Mouse (Mus musculus) hindbrain, embryonic 16.5 days (tissue): Measurements from ENCODE around the gene Sfpq. TPM values are rescaled to one million over a fixed set of nuclear protein-coding genes. Genes with fewer than 3 reads are reported as not detected.
A peak's percentile ranks its signal among the peaks of the same experiment; 100 is the strongest.
"Not testable (repeated sequence)": the region's sequence is repeated elsewhere in the genome, so short reads cannot be mapped to it uniquely, and the experiment has no call there.

Experiments
- ATAC-seq: fragments of 200-750 bp; cut with Nextera tagmentation; 2 replicates; pipeline ENCODE4 v1.8.0; 2017; ENCODE audit warnings: moderate TSS enrichment, moderate library complexity
- H3K27ac ChIP-seq: fragments of 300-500 bp; sonication (generic); 2 replicates; pipeline ENCODE4 v1.5.1; 2014; ENCODE audit warnings: low read depth, mild to moderate bottlenecking, control low read depth, low read length, moderate library complexity
- H3K27me3 ChIP-seq: fragments of 300-500 bp; sonication (generic); replicated peaks from 2 replicates; pipeline ENCODE4 v1.6.1; 2014; ENCODE audit warnings: low read length; ENCODE audit not compliant: control insufficient read depth, insufficient read depth
- H3K36me3 ChIP-seq: fragments of 300-500 bp; sonication (generic); 2 replicates; pipeline ENCODE4 v1.6.1; 2014; ENCODE audit warnings: mild to moderate bottlenecking, low read length, moderate library complexity, mixed read lengths; ENCODE audit not compliant: control insufficient read depth, insufficient read depth
- H3K4me1 ChIP-seq: fragments of 300-500 bp; sonication (generic); 2 replicates; pipeline ENCODE4 v1.6.1; 2014; ENCODE audit warnings: low read depth, low read length; ENCODE audit not compliant: control insufficient read depth, insufficient read depth
- H3K4me2 ChIP-seq: fragments of 300-500 bp; sonication (generic); 2 replicates; pipeline ENCODE4 v1.6.1; 2014; ENCODE audit warnings: mild to moderate bottlenecking, low read length, control low read depth, moderate library complexity
- H3K4me3 ChIP-seq: fragments of 300-500 bp; sonication (generic); 2 replicates; pipeline ENCODE4 v1.5.1; 2014; ENCODE audit warnings: mild to moderate bottlenecking, low read length, control low read depth, moderate library complexity
- H3K9ac ChIP-seq: fragments of 300-500 bp; sonication (generic); 2 replicates; pipeline ENCODE4 v1.6.1; 2014; ENCODE audit warnings: low read depth, mild to moderate bottlenecking, control low read depth, low read length, moderate library complexity
- H3K9me3 ChIP-seq: fragments of 300-500 bp; sonication (generic); 2 replicates; pipeline ENCODE4 v1.6.1; 2014; ENCODE audit warnings: mild to moderate bottlenecking, low read length, moderate library complexity; ENCODE audit not compliant: control insufficient read depth
- whole genome bisulfite sequencing: fragments of 180-500 bp; shearing (Covaris S2); extraction: QIAGEN DNeasy Blood & Tissue Kit; methylation state at CpG from one replicate; pipeline ENCODE4 v1.1.7; 2014; 5-methylcytosine and 5-hydroxymethylcytosine counted together
- polyA plus RNA-seq: library from polyadenylated mRNA; unstranded; fragments of >200 nt; fragmentation: Nextera tagmentation; extraction: Ambion mirVana; gene quantifications from 2 replicates; pipeline ENCODE4 v1.2.1, GENCODE M21; 2015

Sfpq gene
- polyA plus RNA-seq: 46.2 and 50.7 TPM in 2 replicates

DNA sequence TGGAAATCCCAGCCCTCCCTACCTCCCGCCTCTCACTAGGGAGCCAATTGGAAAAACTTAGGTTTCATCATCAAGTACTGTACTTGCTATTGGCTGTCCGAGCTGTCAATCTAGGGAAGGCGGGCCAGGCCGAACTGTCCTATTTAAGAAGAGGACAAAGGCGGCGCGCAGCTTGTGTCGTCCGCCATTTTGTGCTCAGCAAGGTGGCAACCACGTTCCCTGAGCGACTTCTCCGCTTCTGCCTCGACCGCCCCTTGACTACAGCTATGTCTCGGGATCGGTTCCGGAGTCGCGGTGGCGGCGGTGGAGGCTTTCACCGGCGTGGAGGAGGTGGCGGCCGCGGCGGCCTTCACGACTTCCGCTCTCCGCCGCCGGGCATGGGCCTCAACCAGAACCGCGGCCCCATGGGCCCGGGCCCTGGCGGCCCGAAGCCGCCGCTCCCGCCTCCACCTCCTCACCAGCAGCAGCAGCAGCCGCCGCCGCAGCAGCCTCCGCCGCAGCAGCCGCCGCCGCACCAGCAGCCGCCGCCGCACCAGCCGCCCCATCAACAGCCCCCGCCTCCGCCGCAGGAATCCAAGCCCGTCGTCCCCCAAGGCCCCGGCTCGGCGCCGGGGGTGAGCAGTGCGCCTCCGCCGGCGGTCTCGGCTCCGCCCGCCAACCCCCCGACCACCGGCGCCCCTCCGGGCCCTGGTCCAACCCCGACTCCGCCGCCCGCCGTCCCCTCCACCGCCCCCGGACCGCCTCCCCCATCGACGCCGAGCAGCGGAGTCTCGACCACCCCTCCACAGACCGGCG, at the start of gene Sfpq:
Gene Sfpq, plus strand, starts transcription at position 174 of the 795 bp plus-strand sequence.
- WGBS: under 1% methylated on average over 53 of the region's 87 CpGs

DNA sequence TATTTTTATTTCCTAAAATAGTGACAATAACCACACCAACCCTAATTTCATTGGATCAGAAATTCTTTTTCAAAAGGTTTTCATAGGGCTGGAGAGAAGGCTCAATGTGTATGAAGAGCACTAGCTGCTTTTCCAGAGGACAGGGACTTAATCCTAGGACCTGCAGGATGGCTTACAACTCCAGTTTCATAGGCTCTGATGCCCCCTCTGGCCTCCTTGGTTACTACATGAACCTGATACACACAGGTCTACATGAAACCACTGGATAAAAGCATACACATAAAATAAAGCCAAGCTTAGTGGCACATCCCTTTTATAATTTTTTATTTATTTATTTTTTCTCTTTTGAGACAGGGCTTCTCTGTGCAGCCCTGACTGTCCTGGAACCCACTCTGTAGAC, 43.7 kb upstream of the Sfpq start:
- Histone ChIP-seq H3K9ac (no peak overlapping the region), H3K36me3 (no peaks in the 10 kb centered on the region), H3K4me2 (no peak overlapping the region), H3K27me3 (no peaks in the 10 kb centered on the region), H3K27ac (no peak overlapping the region), H3K9me3 (no peaks in the 10 kb centered on the region), H3K4me3 (no peak overlapping the region), H3K4me1 (no peaks in the 10 kb centered on the region)
- no peak for ATAC-seq

More for the DNA sequence above, at the start of gene Sfpq:
- Histone ChIP-seq H3K27ac (peak within 1 kb of the TSS; percentile 97), H3K4me3 (peak within 1 kb of the TSS; percentile 99), H3K27me3 (no peaks in the 10 kb centered on the region), H3K9me3 (no peaks in the 10 kb centered on the region), H3K4me1 (peaks cover 28% of the 10 kb centered on the region), H3K36me3 (peaks cover 6% of the 10 kb centered on the region), H3K9ac (peak within 1 kb of the TSS; percentile 100), H3K4me2 (peak within 1 kb of the TSS; percentile 52)
- ATAC-seq: peak; percentile 97

- 88% methylated on average over 3 of the region's 3 CpGs for WGBS
- no peak overlapping the region for H3K9ac ChIP-seq
- no peak overlapping the region for H3K4me3 ChIP-seq
- no peak overlapping the region for H3K4me2 ChIP-seq
- H3K36me3 ChIP-seq: no peaks in the 10 kb centered on the region
- no peaks in the 10 kb centered on the region for H3K4me1 ChIP-seq
- H3K27ac ChIP-seq: no peak overlapping the region
- H3K27me3 ChIP-seq: no peaks in the 10 kb centered on the region
- H3K9me3 ChIP-seq: no peaks in the 10 kb centered on the region
- ATAC-seq: no peak
Measured at GRCm38 (mm10) chr4:126978706-126979105, 42.4 kb upstream of the Sfpq start.

DNA sequence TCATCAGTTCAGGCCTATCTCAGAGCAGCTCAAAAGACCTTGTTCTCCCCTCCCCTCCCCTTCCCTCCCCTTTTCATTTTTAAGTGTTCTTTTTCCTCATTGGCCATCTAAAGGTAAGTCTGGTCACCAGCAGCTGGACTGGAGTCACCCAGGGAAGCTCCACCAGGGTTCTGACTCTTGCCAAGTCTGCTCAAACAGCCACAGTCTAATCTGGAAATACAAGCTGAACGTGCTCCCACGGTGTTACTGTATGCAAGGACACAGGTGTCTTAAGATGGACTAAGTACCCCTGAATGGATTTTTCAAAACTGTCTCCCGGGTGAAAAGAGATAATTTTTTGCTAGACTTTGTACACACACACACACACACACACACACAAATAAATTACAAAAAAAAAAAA, 37.8 kb upstream of the Sfpq start:
- no peaks in the 10 kb centered on the region for H3K4me1 ChIP-seq
- no peak for ATAC-seq
- H3K4me3 ChIP-seq: no peak overlapping the region
- no peak overlapping the region for H3K9ac ChIP-seq
- no peaks in the 10 kb centered on the region for H3K36me3 ChIP-seq
- no peak overlapping the region for H3K4me2 ChIP-seq
- no peaks in the 10 kb centered on the region for H3K9me3 ChIP-seq
- 71% methylated on average over 3 of the region's 3 CpGs for WGBS
- no peak overlapping the region for H3K27ac ChIP-seq
- H3K27me3 ChIP-seq: no peaks in the 10 kb centered on the region

DNA sequence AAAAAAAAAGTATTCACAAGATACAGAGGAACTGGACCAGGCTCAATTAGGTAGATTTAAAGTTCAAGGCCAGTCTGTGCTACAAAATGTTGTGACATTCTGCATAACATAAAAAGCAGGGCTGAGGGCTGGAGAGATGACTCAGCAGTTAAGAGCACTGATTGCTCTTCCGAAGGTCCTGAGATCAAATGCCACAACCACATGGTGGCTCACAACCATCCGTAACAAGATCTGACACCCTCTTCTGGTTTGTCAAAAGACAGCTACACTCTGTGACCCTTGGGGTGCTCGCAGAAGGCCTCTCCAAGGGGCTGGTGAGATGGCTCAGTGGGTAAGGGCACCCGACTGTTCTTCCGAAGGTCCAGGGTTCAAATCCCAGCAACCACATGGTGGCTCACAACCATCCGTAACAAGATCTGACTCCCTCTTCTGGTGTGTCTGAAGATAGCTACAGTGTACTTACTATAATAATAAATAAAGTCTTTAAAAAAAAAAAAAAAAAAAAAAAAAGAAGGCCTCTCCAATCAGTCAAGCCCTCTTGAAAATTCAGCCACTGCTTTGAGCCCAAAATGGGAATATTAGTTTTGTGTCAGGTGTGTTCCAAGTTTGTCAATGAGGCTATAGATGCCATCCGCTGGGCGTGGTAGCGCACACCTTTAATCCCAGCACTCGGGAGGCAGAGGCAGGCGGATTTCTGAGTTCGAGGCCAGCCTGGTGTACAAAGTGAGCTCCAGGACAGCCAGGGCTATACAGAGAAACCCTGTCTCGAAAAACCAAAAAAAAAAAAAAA, 37.2 kb upstream of the Sfpq start:
- ATAC-seq, H3K4me1 ChIP-seq, H3K27me3 ChIP-seq, H3K4me2 ChIP-seq, H3K36me3 ChIP-seq, H3K9me3 ChIP-seq, H3K4me3 ChIP-seq, H3K27ac ChIP-seq, H3K9ac ChIP-seq: not testable (repeated sequence)
- 91% methylated on average over 11 of the region's 13 CpGs for WGBS

- no peak for ATAC-seq
- no peak overlapping the region for H3K4me2 ChIP-seq
- no peaks in the 10 kb centered on the region for H3K9me3 ChIP-seq
- H3K4me1 ChIP-seq: no peaks in the 10 kb centered on the region
- no peak overlapping the region for H3K9ac ChIP-seq
- 88% methylated on average over 5 of the region's 5 CpGs for WGBS
- H3K36me3 ChIP-seq: no peaks in the 10 kb centered on the region
- H3K27ac ChIP-seq: no peak overlapping the region
- no peak overlapping the region for H3K4me3 ChIP-seq
- H3K27me3 ChIP-seq: no peaks in the 10 kb centered on the region
Measured at GRCm38 (mm10) chr4:126986768-126987167, 34.4 kb upstream of the Sfpq start.

DNA sequence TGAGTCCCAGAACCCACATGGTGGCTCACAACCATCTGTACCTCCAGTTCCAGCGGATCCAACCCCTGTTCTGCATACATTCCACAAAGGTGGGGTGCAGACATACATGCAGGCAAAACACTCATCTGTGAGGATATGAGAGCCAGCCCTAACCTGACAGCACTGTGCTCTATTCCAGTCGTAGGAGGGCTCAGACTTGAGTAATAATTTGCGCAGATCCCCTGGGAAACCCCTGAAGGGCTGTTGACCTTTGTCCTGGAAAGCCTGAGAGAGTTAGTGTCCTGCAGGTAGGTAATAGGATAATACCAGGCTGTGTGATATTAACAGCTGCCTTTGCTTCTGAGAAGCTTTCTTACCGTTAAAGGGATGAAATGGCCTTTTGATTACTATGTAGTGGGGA, 32.6 kb upstream of the Sfpq start:
- WGBS: 80% methylated on average over 4 of the region's 4 CpGs
- ATAC-seq: no peak
- Histone ChIP-seq H3K9me3 (no peaks in the 10 kb centered on the region), H3K27ac (no peak overlapping the region), H3K27me3 (no peaks in the 10 kb centered on the region), H3K36me3 (no peaks in the 10 kb centered on the region), H3K4me1 (no peaks in the 10 kb centered on the region), H3K4me3 (no peak overlapping the region), H3K4me2 (no peak overlapping the region), H3K9ac (no peak overlapping the region)

DNA sequence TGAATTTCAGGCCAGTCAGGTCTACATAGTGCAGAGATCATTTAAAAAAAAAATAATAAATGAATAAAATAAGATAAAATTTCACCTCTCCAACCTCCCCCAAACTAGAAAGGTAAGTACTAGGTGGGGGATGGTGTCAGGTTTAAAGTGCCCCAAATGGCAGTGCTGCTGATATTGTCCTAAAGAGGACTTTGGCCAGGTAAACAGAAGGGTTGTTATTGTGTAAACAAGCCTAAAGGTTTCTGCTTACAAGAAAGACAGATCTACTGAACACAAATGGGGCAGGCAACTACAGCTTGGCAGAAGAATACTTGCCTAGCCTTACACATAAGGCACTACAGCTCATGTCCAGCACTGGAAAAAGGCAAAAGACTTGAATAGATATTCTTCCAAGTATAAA, 30.6 kb upstream of the Sfpq start:
- H3K9ac ChIP-seq: no peak overlapping the region
- no peak for ATAC-seq

DNA sequence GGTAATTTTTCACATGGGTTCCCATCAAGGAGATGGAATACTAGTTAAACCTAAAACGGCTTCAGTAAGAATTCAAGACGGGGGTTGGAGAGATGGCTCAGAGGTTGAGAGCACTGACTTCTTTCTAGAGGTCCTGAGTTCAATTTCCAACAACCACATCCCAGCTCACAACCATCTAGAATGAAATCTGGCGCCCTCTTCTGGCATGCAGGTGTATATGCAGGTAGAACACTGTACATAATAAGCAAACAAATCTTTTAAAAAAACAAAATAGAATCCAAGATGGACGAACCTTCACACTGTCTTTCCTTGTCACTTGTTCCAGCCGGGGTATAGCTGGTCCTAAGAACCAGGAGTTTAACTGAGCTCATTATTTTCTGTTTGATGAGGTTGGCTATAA, 28.8 kb upstream of the Sfpq start:
- Histone ChIP-seq H3K9ac (no peak overlapping the region), H3K4me2 (no peak overlapping the region), H3K9me3 (no peaks in the 10 kb centered on the region), H3K27ac (no peak overlapping the region), H3K27me3 (no peaks in the 10 kb centered on the region), H3K4me1 (no peaks in the 10 kb centered on the region), H3K36me3 (no peaks in the 10 kb centered on the region), H3K4me3 (no peak overlapping the region)
- no peak for ATAC-seq
- WGBS: 64% methylated on average over 5 of the region's 5 CpGs

More for the DNA sequence above, 30.6 kb upstream of the Sfpq start:
- no peak overlapping the region for H3K27ac ChIP-seq
- H3K27me3 ChIP-seq: no peaks in the 10 kb centered on the region
- H3K4me1 ChIP-seq: no peaks in the 10 kb centered on the region
- H3K4me2 ChIP-seq: no peak overlapping the region
- H3K36me3 ChIP-seq: no peaks in the 10 kb centered on the region
- H3K4me3 ChIP-seq: no peak overlapping the region
- no peaks in the 10 kb centered on the region for H3K9me3 ChIP-seq
